Comparison of ENCODE assay signal across 10 mouse cellular contexts in genomic region chr7:109424422-109425159, GRCm38 (mm10). TPM values are rescaled to one million over a fixed set of nuclear protein-coding genes. Genes with fewer than 3 reads are reported as not detected.
DNase-seq lines count a peak whose midpoint lies in the region; ATAC-seq and TF ChIP-seq lines count a peak whose summit lies in the region.
"Had no signal": no experiment of that assay in that cellular context is flagged by ENCODE, and none has a peak within 500 bp of the region (broad histone marks: within the 10 kb centered on the region; RNA-seq: fewer than 3 reads in every experiment).

No protein-coding gene starts in this region.

- TF ChIP-seq CTCF in lung, postnatal 0 days (IDR thresholded peaks at IDR 0.05), result peak; percentile 61
- peak; percentile 71 for TF ChIP-seq CTCF in forebrain, postnatal 0 days (IDR thresholded peaks at IDR 0.05; ENCODE audit: low read depth)

- TF ChIP-seq EP300 in lung, postnatal 0 days (IDR thresholded peaks at IDR 0.05), result no peak

- H3K4me2 ChIP-seq in forebrain, embryonic 13.5 days, result no peak overlapping the region
- no peak overlapping the region for H3K4me2 ChIP-seq in forebrain, embryonic 11.5 days (ENCODE audit: low read depth, low read length, severe bottlenecking)
- no peak overlapping the region for H3K4me2 ChIP-seq in lung, postnatal 0 days (replicated peaks; ENCODE audit: low read depth, low read length)
- no peak overlapping the region for H3K4me2 ChIP-seq in forebrain, postnatal 0 days (ENCODE audit: low read depth)

- WGBS in forebrain, embryonic 13.5 days, result 56% methylated on average over 3 of the region's 3 CpGs
- WGBS in forebrain, embryonic 11.5 days, result 67% methylated on average over 3 of the region's 3 CpGs
- 33% methylated on average over 3 of the region's 3 CpGs for WGBS in lung, postnatal 0 days
- WGBS in forebrain, postnatal 0 days, result 56% methylated on average over 3 of the region's 3 CpGs
- WGBS in heart, embryonic 10.5 days, result 54% methylated on average over 3 of the region's 3 CpGs

- DNase-seq in forebrain, embryonic 11.5 days (ENCODE audit: low spot score), result no peak
- peak; percentile 64 for DNase-seq in lung, postnatal 0 days (ENCODE audit: low spot score)
- DNase-seq in lung, postnatal 10 days, result no peak
- peak; percentile 62 for DNase-seq in forebrain, postnatal 0 days
- peak; percentile 46 for DNase-seq in retina, postnatal 7 days (ENCODE audit: low read depth, low spot score)
- no peak for DNase-seq in adrenal gland, adult 8-10 months
- no peak for DNase-seq in heart, embryonic 10.5 days (ENCODE audit: low spot score)
- DNase-seq: right cerebral cortex, adult 18-20 months had no signal

- H3K27ac ChIP-seq in forebrain, embryonic 13.5 days, result no peak overlapping the region
- H3K27ac ChIP-seq in forebrain, embryonic 11.5 days (ENCODE audit: low read depth, low read length), result no peak overlapping the region
- H3K27ac ChIP-seq in lung, postnatal 0 days (ENCODE audit: low read length), result no peak overlapping the region
- H3K27ac ChIP-seq in forebrain, postnatal 0 days (ENCODE audit: low read depth, low read length), result no peak overlapping the region
- no peak overlapping the region for H3K27ac ChIP-seq in heart, embryonic 10.5 days

- ATAC-seq in forebrain, embryonic 13.5 days, result peak; percentile 73
- ATAC-seq in forebrain, embryonic 11.5 days (replicated peaks; ENCODE audit: low FRiP score), result no peak
- ATAC-seq in lung, postnatal 0 days, result no peak
- ATAC-seq in forebrain, postnatal 0 days, result peak; percentile 77

- H3K9me3 ChIP-seq in forebrain, embryonic 13.5 days (replicated peaks), result 0 out of 2 replicates have a peak, but pooled peaks cover 4% of the 10 kb centered on the region
- H3K9me3 ChIP-seq in forebrain, embryonic 11.5 days (ENCODE audit: control insufficient read depth, low read length), result no peaks in the 10 kb centered on the region; the same call in 1 of the 2 replicates
- no peaks in the 10 kb centered on the region for H3K9me3 ChIP-seq in lung, postnatal 0 days (ENCODE audit: low read length)
- no peaks in the 10 kb centered on the region for H3K9me3 ChIP-seq in forebrain, postnatal 0 days (ENCODE audit: low read length)
- no peaks in the 10 kb centered on the region for H3K9me3 ChIP-seq in heart, embryonic 10.5 days

- H3K27me3 ChIP-seq in forebrain, embryonic 13.5 days, result 0 out of 2 replicates have a peak, but pooled peaks cover 5% of the 10 kb centered on the region
- H3K27me3 ChIP-seq in forebrain, embryonic 11.5 days (ENCODE audit: control insufficient read depth, insufficient read depth, low read length), result no peaks in the 10 kb centered on the region
- H3K27me3 ChIP-seq in lung, postnatal 0 days (replicated peaks; ENCODE audit: insufficient read depth, low read length), result no peaks in the 10 kb centered on the region
- peaks cover 3% of the 10 kb centered on the region for H3K27me3 ChIP-seq in forebrain, postnatal 0 days (ENCODE audit: insufficient read depth, low read length)
- H3K27me3 ChIP-seq in heart, embryonic 10.5 days (ENCODE audit: insufficient read depth, poor library complexity, severe bottlenecking), result no peaks in the 10 kb centered on the region

- no peaks in the 10 kb centered on the region for H3K4me1 ChIP-seq in forebrain, embryonic 13.5 days
- H3K4me1 ChIP-seq in forebrain, embryonic 11.5 days (replicated peaks; ENCODE audit: control insufficient read depth, insufficient read depth, low read length), result no peaks in the 10 kb centered on the region
- no peaks in the 10 kb centered on the region for H3K4me1 ChIP-seq in lung, postnatal 0 days (ENCODE audit: insufficient read depth, low read depth, low read length)
- no peaks in the 10 kb centered on the region for H3K4me1 ChIP-seq in forebrain, postnatal 0 days (ENCODE audit: insufficient read depth)
- no peaks in the 10 kb centered on the region for H3K4me1 ChIP-seq in heart, embryonic 10.5 days

- H3K36me3 ChIP-seq in forebrain, embryonic 13.5 days (ENCODE audit: poor library complexity, severe bottlenecking), result no peaks in the 10 kb centered on the region
- H3K36me3 ChIP-seq in forebrain, embryonic 11.5 days (ENCODE audit: control insufficient read depth, insufficient read depth, low read length), result no peaks in the 10 kb centered on the region
- no peaks in the 10 kb centered on the region for H3K36me3 ChIP-seq in lung, postnatal 0 days (ENCODE audit: insufficient read depth, low read length)
- H3K36me3 ChIP-seq in forebrain, postnatal 0 days (ENCODE audit: insufficient read depth), result no peaks in the 10 kb centered on the region
- H3K36me3 ChIP-seq in heart, embryonic 10.5 days, result no peaks in the 10 kb centered on the region

- H3K9ac ChIP-seq in forebrain, embryonic 13.5 days, result no peak overlapping the region
- H3K9ac ChIP-seq in forebrain, embryonic 11.5 days (ENCODE audit: low read length), result no peak overlapping the region
- H3K9ac ChIP-seq in lung, postnatal 0 days (replicated peaks; ENCODE audit: low read depth), result no peak overlapping the region
- H3K9ac ChIP-seq in forebrain, postnatal 0 days, result no peak overlapping the region

- H3K4me3 ChIP-seq in forebrain, embryonic 13.5 days, result no peak overlapping the region
- no peak overlapping the region for H3K4me3 ChIP-seq in forebrain, embryonic 11.5 days (ENCODE audit: low read depth, low read length)
- H3K4me3 ChIP-seq in lung, postnatal 0 days (ENCODE audit: low read depth, low read length), result no peak overlapping the region
- no peak overlapping the region for H3K4me3 ChIP-seq in forebrain, postnatal 0 days (ENCODE audit: low read depth, low read length)
- H3K4me3 ChIP-seq in heart, embryonic 10.5 days, result no peak overlapping the region

RNA-seq across cellular contexts. Expression of gene Stk33, which starts 14.3 kb away (rescaled TPM):
- polyA plus RNA-seq in forebrain, embryonic 13.5 days (2015; fragmentation: Nextera tagmentation; extraction: Ambion mirVana), result 8.8 and 9.0 TPM in 2 replicates
- 9.4 and 13.4 TPM in 2 replicates for polyA plus RNA-seq in forebrain, embryonic 11.5 days (2014; fragmentation: Nextera tagmentation; extraction: Ambion mirVana)
- polyA plus RNA-seq in lung, postnatal 0 days (2015; fragmentation: Nextera tagmentation; extraction: Ambion mirVana), result 5.4 and 6.5 TPM in 2 replicates
- total RNA-seq in forebrain, postnatal 0 days (2014; rRNA removed), result 5.2 and 9.7 TPM in 2 replicates
- 4.2 and 5.3 TPM in 2 replicates for polyA plus RNA-seq in forebrain, postnatal 0 days (2015; fragmentation: Nextera tagmentation; extraction: Ambion mirVana)
- 1 to 10 TPM in 3 of 4 experiments, under 1 TPM in 1; 0.38 to 2.0 (median 1.4) TPM for total RNA-seq in adrenal gland, adult 8-10 months (2022)
- polyA plus RNA-seq in heart, embryonic 10.5 days (2016; fragmentation: Nextera tagmentation; extraction: Ambion mirVana), result 0.24 TPM in 1 of 2 replicates, not detected in the other
- polyA plus RNA-seq: large intestine, adult 2 months had no signal

Comparison
In these comparisons a context has a peak if more than half of its experiments do, and no peak if none do; other contexts are left out.
1. ATAC-seq: peak in forebrain, embryonic 13.5 days (single experiment) and forebrain, postnatal 0 days (single experiment); none in forebrain, embryonic 11.5 days (single experiment) and lung, postnatal 0 days (single experiment).
2. DNase-seq: peak in lung, postnatal 0 days (single experiment), forebrain, postnatal 0 days (single experiment) and retina, postnatal 7 days (single experiment); none in forebrain, embryonic 11.5 days (single experiment), lung, postnatal 10 days (single experiment), adrenal gland, adult 8-10 months (single experiment) and heart, embryonic 10.5 days (single experiment).